Mouse (Mus musculus): Measurements from ENCODE around the gene Arid4a. TPM values are rescaled to one million over a fixed set of nuclear protein-coding genes. Genes with fewer than 3 reads are reported as not detected.

Gene Arid4a
- polyA plus RNA-seq, 1 experiment from 2014 or later = 22.4 TPM

DNA sequence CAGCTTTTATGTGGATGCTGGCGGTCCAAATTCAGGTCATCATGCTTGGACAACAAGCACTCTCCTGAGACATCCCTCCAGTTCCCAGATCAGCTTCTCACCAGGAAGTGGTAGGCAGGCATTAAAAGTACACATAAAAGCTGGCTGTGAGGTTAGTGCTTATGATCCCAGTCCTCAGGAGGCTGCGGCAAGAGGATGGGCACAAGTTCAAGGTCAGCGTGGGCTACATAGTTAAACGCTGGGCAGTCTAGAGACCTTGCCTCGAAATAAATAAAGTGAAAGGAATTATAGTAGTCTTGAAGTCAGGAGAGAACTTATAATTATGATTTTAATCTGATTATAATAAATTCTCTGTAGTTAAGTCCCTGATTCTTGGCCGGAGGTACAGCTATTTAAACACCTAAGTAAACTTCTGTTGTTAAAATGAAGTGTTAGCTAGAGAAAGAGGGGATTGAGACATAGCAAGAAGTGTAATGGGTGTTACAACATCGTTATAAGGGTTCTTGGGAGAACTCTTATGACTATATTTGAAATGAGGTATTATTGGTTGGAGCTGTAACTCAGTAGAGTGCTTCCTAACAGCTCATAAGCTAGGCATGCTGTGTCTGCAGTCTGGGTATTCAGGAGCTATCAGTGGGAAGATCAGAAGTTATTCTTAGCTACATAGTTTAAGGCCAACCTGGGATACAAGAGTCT, 30.8 kb upstream of the Arid4a start:
- TF ChIP-seq EP300 (optimal IDR thresholded peaks at IDR 0.05) (no peak), CTCF (IDR thresholded peaks at IDR 0.05; ENCODE audit: low read depth) (no peak)
- DNase-seq (ENCODE audit: low spot score) = no peak
- Histone ChIP-seq H3K36me3 (ENCODE audit: control insufficient read depth, insufficient read depth, low read length) (peaks cover 28% of the 10 kb centered on the region), H3K27ac (replicated peaks) (no peak overlapping the region), H3K4me2 (replicated peaks; ENCODE audit: low read depth) (no peak overlapping the region), H3K27me3 (ENCODE audit: control insufficient read depth, insufficient read depth, low read length) (no peaks in the 10 kb centered on the region), H3K4me3 (ENCODE audit: low read depth, low read length) (no peak overlapping the region), H3K9me3 (ENCODE audit: control insufficient read depth, low read length) (no peaks in the 10 kb centered on the region), H3K4me1 (replicated peaks; ENCODE audit: control insufficient read depth, insufficient read depth) (no peaks in the 10 kb centered on the region), H3K9ac (ENCODE audit: low read length) (no peak overlapping the region)
- no peak for ATAC-seq (ENCODE audit: low FRiP score, low TSS enrichment)
- WGBS = 93% methylated on average over 7 of the region's 7 CpGs

DNA sequence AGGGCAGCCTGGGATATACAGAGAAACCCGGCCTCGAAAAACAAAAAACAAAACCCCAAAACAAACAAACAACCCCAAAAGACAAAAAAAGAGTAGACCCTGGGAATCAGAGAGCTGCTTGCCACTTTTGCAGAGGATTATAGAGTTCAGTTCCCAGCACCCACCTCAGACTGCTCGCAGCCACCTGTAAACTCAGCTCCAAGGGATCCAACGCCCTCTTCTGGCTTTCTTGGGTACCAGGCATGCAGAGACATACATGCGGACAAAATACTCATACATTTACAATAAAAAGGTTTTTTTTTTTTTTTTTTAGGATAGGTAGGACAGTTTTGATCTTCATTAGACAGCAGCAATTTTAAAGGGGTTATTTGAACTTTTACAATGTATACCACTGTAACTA, 18.6 kb upstream of the Arid4a start:
- no peaks in the 10 kb centered on the region for H3K4me1 ChIP-seq (replicated peaks; ENCODE audit: control insufficient read depth, insufficient read depth)

DNA sequence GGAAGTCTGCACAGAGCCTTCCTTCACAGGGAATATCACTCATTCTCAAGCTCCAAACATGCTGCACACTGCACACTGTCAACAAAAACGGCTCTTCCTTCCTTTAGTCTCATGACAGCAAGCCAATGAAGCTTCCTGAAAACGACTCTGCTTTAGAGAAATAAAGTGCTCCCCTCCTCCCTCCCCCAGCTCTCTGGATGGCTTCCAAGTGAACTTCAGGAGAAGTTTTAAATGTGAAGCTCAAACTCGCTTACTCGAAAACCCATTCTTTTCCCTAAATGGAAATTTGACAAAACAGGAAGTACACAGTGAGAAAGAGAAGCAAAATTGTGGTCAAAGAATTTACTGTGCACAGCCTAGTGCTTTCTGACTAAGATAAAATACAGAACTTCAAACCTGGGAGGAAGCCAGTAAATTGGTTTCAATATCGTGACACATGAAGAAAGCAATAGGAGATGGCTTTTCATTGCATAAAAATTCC, 16.3 kb upstream of the Arid4a start:
- Histone ChIP-seq H3K36me3 (ENCODE audit: control insufficient read depth, insufficient read depth, low read length) (0 out of 2 replicates have a peak, but pooled peaks cover 5% of the 10 kb centered on the region), H3K4me1 (replicated peaks; ENCODE audit: control insufficient read depth, insufficient read depth) (no peaks in the 10 kb centered on the region), H3K4me2 (replicated peaks; ENCODE audit: low read depth) (no peak overlapping the region; the same call in 1 of the 2 replicates), H3K9me3 (ENCODE audit: control insufficient read depth, low read length) (no peaks in the 10 kb centered on the region), H3K27me3 (ENCODE audit: control insufficient read depth, insufficient read depth, low read length) (no peaks in the 10 kb centered on the region), H3K27ac (replicated peaks) (peak overlapping the region; percentile 42), H3K4me3 (ENCODE audit: low read depth, low read length) (no peak overlapping the region), H3K9ac (ENCODE audit: low read length) (no peak overlapping the region)
- no peak; the same call in 1 of the 2 replicates for ATAC-seq (ENCODE audit: low FRiP score, low TSS enrichment)
- WGBS = 19% methylated on average over 5 of the region's 5 CpGs
- peak; percentile 22 for DNase-seq (ENCODE audit: low spot score)
- TF ChIP-seq EP300 (optimal IDR thresholded peaks at IDR 0.05) = no peak
- TF ChIP-seq CTCF (IDR thresholded peaks at IDR 0.05; ENCODE audit: low read depth) = no peak

More for the DNA sequence above, 18.6 kb upstream of the Arid4a start:
- no peak overlapping the region for H3K9ac ChIP-seq (ENCODE audit: low read length)
- ATAC-seq (ENCODE audit: low FRiP score, low TSS enrichment) = no peak
- DNase-seq (ENCODE audit: low spot score) = no peak
- no peaks in the 10 kb centered on the region for H3K9me3 ChIP-seq (ENCODE audit: control insufficient read depth, low read length)
- TF ChIP-seq CTCF (IDR thresholded peaks at IDR 0.05; ENCODE audit: low read depth) (peak; percentile 19; the same call in 1 of the 2 replicates), EP300 (optimal IDR thresholded peaks at IDR 0.05) (no peak)
- 92% methylated on average over 5 of the region's 5 CpGs for WGBS
- H3K36me3 ChIP-seq (ENCODE audit: control insufficient read depth, insufficient read depth, low read length) = peaks cover 2% of the 10 kb centered on the region; the same call in 1 of the 2 replicates
- H3K27me3 ChIP-seq (ENCODE audit: control insufficient read depth, insufficient read depth, low read length) = no peaks in the 10 kb centered on the region
- H3K27ac ChIP-seq (replicated peaks) = no peak overlapping the region
- H3K4me2 ChIP-seq (replicated peaks; ENCODE audit: low read depth) = no peak overlapping the region
- H3K4me3 ChIP-seq (ENCODE audit: low read depth, low read length) = no peak overlapping the region

DNA sequence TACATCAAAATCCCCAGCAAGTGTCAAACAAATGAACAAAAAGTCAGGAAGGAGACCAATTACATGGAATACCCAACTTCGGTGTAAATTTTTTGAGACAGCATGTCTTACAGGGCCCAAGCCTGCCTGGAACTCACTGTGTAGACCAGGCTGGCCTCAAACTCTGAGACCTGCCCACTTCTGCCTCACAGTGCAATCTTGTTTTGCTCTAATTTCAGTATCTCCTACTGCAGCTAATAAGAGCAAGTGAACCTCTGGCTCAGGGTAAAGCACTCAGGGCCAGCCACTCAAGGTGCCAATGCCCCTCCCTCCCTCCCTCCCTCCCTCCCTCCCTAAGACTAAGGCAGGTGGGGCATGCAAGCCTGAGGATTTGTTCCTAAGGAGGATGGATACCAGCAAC, 15.4 kb upstream of the Arid4a start:
- H3K4me2 ChIP-seq (replicated peaks; ENCODE audit: low read depth) = no peak overlapping the region
- H3K36me3 ChIP-seq (ENCODE audit: control insufficient read depth, insufficient read depth, low read length) = peaks cover 8% of the 10 kb centered on the region
- TF ChIP-seq CTCF (IDR thresholded peaks at IDR 0.05; ENCODE audit: low read depth) (no peak), EP300 (optimal IDR thresholded peaks at IDR 0.05) (no peak)
- WGBS = 59% methylated on average over 1 of the region's 1 CpGs
- H3K27me3 ChIP-seq (ENCODE audit: control insufficient read depth, insufficient read depth, low read length) = no peaks in the 10 kb centered on the region
- H3K9ac ChIP-seq (ENCODE audit: low read length) = no peak overlapping the region
- H3K4me3 ChIP-seq (ENCODE audit: low read depth, low read length) = no peak overlapping the region
- peak overlapping the region; percentile 30; the same call in 1 of the 2 replicates for H3K27ac ChIP-seq (replicated peaks)
- DNase-seq (ENCODE audit: low spot score) = no peak
- ATAC-seq (ENCODE audit: low FRiP score, low TSS enrichment) = no peak
- H3K9me3 ChIP-seq (ENCODE audit: control insufficient read depth, low read length) = no peaks in the 10 kb centered on the region
- H3K4me1 ChIP-seq (replicated peaks; ENCODE audit: control insufficient read depth, insufficient read depth) = no peaks in the 10 kb centered on the region

DNA sequence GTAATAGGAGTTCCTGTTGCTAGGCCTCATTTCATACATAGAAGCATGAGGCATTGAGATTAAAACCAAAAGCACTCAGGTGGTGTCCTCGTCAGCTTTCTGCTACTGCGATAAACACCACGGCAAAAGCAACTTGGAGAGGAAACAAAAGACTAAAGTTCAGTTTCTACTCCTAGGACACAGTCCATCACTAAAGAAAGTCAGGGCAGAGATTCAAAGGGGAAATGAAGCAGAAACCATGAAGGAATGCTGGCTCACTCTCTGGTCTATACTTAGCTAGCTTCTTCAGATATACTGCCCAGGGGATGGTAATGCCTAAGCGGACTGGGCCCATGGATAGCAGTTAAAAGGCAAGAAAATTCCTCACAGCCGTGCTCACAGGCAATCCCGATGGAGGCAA, 14.3 kb upstream of the Arid4a start:
- Histone ChIP-seq H3K27me3 (ENCODE audit: control insufficient read depth, insufficient read depth, low read length) (no peaks in the 10 kb centered on the region), H3K4me3 (ENCODE audit: low read depth, low read length) (no peak overlapping the region), H3K9me3 (ENCODE audit: control insufficient read depth, low read length) (no peaks in the 10 kb centered on the region), H3K4me1 (replicated peaks; ENCODE audit: control insufficient read depth, insufficient read depth) (no peaks in the 10 kb centered on the region), H3K9ac (ENCODE audit: low read length) (no peak overlapping the region), H3K27ac (replicated peaks) (peak overlapping the region; percentile 13; the same call in 1 of the 2 replicates), H3K4me2 (replicated peaks; ENCODE audit: low read depth) (no peak overlapping the region), H3K36me3 (ENCODE audit: control insufficient read depth, insufficient read depth, low read length) (peaks cover 14% of the 10 kb centered on the region)
- TF ChIP-seq EP300 (optimal IDR thresholded peaks at IDR 0.05) (no peak), CTCF (IDR thresholded peaks at IDR 0.05; ENCODE audit: low read depth) (no peak)
- 69% methylated on average over 6 of the region's 6 CpGs for WGBS
- ATAC-seq (ENCODE audit: low FRiP score, low TSS enrichment) = no peak
- no peak for DNase-seq (ENCODE audit: low spot score)

DNA sequence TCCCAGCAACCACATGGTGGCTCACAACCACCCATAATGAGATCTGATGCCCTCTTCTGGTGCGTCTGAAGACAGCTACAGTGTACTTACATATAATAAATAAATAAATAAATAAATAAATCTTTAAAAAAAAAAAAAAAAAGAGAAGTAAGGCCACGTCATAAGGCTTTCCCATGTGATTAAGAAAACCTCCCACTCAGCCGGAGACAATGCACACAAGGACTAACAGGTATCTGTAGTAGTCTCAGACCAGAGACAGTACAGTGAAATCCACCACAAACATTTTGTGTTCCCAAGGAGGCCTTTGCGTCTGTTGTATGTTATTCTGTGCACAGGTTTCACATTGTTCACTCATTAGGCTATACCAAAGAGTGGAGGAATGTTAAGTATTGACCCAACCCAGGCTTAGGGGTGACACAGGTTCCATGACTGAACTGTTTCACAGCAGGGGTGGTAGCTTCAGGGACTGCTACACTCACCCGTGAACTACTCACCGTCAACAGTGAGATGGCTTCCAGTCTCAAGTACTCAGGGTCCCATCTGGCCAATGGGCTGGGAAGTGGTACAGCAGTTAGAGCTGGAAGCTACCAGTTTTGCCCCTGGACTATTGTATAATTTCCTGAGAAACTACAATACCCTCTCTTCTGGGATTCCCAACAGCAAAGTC, 11.9 kb upstream of the Arid4a start:
- no peak for ATAC-seq (ENCODE audit: low FRiP score, low TSS enrichment)
- H3K4me3 ChIP-seq (ENCODE audit: low read depth, low read length) = no peak overlapping the region
- 88% methylated on average over 5 of the region's 6 CpGs for WGBS
- DNase-seq (ENCODE audit: low spot score) = no peak
- H3K27me3 ChIP-seq (ENCODE audit: control insufficient read depth, insufficient read depth, low read length) = no peaks in the 10 kb centered on the region
- TF ChIP-seq CTCF (IDR thresholded peaks at IDR 0.05; ENCODE audit: low read depth) (no peak), EP300 (optimal IDR thresholded peaks at IDR 0.05) (no peak)
- H3K4me1 ChIP-seq (replicated peaks; ENCODE audit: control insufficient read depth, insufficient read depth) = no peaks in the 10 kb centered on the region
- no peak overlapping the region for H3K27ac ChIP-seq (replicated peaks)
- H3K36me3 ChIP-seq (ENCODE audit: control insufficient read depth, insufficient read depth, low read length) = peaks cover 19% of the 10 kb centered on the region
- no peak overlapping the region for H3K9ac ChIP-seq (ENCODE audit: low read length)
- no peaks in the 10 kb centered on the region for H3K9me3 ChIP-seq (ENCODE audit: control insufficient read depth, low read length)
- H3K4me2 ChIP-seq (replicated peaks; ENCODE audit: low read depth) = no peak overlapping the region

Measured in stomach, postnatal 0 days (tissue).